Mouse (Mus musculus) gastrocnemius, postnatal 25 days (tissue): ENCODE measurements at regions not wholly inside any gene's neighbourhood (a gene's known extent, or its start where the extent isn't known, plus 50 kb on each side); places are given as distances from the start of the nearest gene placed in this dataset.

Experiments
- DNase-seq: peaks from one replicate; pipeline ENCODE4 v3.0.0; 2022

- DNase-seq = no peak
Observed at GRCm38 (mm10) chr14:78372102-78372501, 64.3 kb upstream of the Tnfsf11 start.

GRCm38 (mm10) chr14:78368881-78369280, 61.0 kb upstream of the Tnfsf11 start:
- DNase-seq = no peak

- DNase-seq = no peak
Observed at GRCm38 (mm10) chr14:78364822-78365221, 57.0 kb upstream of the Tnfsf11 start.

GRCm38 (mm10) chr14:78363123-78363522, 55.3 kb upstream of the Tnfsf11 start:
- no peak for DNase-seq
